Mouse (Mus musculus) liver, embryonic 18 days (tissue): ENCODE measurements around the gene Brd9. TPM values are rescaled to one million over a fixed set of nuclear protein-coding genes. Genes with fewer than 3 reads are reported as not detected.

Source experiments
- polyA plus RNA-seq: library from polyadenylated mRNA; depleted of rRNA; stranded (reverse); fragments of >200 nt; gene quantifications from 2 replicates; pipeline ENCODE4 v1.2.3, GENCODE M21; 2012; rRNA removed

Brd9 gene
- polyA plus RNA-seq, result 13.4 and 14.5 TPM in 2 replicates

DNA sequence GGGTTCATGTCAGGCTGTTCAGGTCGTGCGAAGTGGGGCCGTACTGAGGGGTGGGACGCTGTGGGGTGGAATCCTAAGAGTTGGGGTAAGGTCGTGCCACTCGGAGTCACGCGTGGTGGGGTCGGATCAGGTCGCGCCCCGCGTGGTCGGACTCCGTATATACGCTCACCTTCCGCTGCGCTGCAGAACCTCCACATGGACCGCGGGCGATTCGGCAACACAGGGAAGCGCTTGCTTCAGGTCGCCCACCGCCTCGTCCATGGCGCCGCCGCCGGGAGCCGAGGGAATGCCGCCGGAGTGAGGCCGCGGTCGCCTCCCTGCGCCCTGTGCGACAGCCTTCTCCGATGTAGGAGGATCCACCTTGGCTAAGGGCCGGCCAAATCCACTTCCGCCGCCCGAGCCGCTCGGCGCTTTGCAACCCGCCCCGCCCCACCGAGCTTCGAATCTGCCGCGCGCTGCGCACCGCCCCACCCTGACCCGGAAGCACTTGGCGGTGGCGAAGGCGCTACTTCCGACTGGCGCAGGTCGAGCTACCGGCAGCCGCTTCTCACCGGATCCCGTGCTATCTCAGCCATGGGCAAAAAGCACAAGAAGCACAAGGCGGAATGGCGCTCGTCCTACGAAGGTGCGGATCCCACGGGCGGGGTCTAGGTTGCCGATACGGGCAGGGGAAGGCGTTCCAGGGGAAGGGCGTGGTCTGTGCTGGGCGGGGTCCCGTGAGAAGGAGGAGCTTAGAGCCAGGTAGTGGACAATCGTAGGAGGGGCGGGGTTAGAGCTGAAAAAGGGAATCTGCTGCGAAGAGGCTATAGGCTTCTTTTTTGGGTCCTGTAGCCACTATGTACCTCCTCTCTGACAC is at the start of gene Brd9, which contains the start of gene Trip13:
TSS of gene Brd9 (plus strand) at position 491 of the 856 bp plus-strand sequence.
TSS of gene Trip13 (minus strand) at position 464 of the 856 bp plus-strand sequence.

DNA sequence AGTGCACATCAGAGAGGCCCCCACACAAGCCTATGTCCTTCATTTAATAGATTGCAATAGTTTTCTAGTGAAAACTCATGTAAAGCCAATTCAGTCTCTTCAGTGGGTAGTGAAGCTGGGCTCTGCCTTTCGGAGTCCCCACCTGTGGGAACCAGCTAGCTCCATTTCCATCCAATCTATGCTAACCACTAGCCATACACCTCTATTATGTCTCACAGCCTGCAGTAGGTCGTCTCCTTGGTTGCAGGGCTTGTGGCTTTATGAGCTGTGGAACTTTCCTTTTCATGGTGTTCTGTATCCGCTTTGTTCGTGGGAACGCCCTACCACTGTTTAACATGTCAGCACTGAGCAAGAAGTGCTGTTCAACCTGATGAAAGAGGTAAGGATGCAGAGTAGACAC is 25.9 kb downstream of the Brd9 start, which contains the start of gene Zdhhc11:
TSS of gene Zdhhc11 (plus strand) at position 301 of the 400 bp plus-strand sequence.

DNA sequence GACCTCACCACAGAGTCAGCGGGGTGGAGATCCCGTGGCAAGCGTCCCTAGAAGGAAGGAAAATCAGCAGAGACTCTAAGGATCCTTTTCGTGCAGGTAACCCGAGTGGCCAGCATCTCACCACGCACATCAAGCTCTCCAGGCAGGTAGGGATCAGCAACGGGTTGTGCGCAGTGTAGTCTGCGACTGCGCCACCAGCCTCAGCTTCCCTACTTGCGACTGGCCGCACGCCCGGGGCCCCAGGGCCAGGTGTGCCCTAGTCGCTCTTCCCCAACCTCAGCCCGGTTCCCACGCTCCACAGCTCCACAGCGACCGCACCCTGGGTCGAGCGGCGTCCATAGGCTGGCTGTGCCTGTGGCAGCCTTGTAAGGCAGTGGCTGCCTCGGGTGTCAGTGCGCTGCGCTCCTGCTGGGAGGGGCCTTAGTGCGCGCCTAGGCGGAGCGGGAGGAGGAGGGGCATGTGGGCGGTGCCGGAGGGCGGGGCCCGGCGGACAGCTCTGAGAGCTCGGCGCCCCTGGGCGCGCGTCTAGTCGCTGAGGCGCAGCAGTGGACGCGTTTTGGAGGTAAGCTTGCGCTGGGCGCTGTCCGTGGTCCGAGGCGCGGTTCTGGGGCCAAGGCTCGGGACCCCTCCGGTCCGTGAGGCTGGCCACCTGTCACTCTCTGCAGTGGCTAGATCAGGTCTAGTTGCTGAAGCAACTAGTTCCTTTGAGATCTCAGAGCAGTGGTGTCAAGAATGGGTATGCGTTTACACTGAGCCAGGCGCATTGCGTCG is 71.5 kb downstream of the Brd9 start, which contains the start of gene Tppp:
TSS of gene Tppp (plus strand) at position 460 of the 771 bp plus-strand sequence.

Other genes with a start within 250 kb of the Brd9 start
- 1.4 and 1.7 TPM in 2 replicates for gene Slc6a19, start 232.9 kb upstream of the Brd9 start, polyA plus RNA-seq
- gene Slc12a7, start 204.7 kb upstream of the Brd9 start, polyA plus RNA-seq, result 14.3 and 16.5 TPM in 2 replicates
- 0.17 and 0.22 TPM in 2 replicates for gene Nkd2, start 90.2 kb upstream of the Brd9 start, polyA plus RNA-seq
- gene Trip13, start within 50 bp of the Brd9 start, polyA plus RNA-seq, result 5.0 and 5.3 TPM in 2 replicates
- not detected in 2 replicates for gene Zdhhc11, start 26.0 kb downstream of the Brd9 start, polyA plus RNA-seq
- 1.2 and 1.4 TPM in 2 replicates for gene Tppp, start 71.6 kb downstream of the Brd9 start, polyA plus RNA-seq
- 3.1 and 3.5 TPM in 2 replicates for gene Cep72, start 124.5 kb downstream of the Brd9 start, polyA plus RNA-seq
- 0.01 TPM in 1 of 2 replicates, not detected in the other for gene Slc9a3, start 183.6 kb downstream of the Brd9 start, polyA plus RNA-seq